ENCODE assay signal across 8 mouse cellular contexts in the genomic region with DNA sequence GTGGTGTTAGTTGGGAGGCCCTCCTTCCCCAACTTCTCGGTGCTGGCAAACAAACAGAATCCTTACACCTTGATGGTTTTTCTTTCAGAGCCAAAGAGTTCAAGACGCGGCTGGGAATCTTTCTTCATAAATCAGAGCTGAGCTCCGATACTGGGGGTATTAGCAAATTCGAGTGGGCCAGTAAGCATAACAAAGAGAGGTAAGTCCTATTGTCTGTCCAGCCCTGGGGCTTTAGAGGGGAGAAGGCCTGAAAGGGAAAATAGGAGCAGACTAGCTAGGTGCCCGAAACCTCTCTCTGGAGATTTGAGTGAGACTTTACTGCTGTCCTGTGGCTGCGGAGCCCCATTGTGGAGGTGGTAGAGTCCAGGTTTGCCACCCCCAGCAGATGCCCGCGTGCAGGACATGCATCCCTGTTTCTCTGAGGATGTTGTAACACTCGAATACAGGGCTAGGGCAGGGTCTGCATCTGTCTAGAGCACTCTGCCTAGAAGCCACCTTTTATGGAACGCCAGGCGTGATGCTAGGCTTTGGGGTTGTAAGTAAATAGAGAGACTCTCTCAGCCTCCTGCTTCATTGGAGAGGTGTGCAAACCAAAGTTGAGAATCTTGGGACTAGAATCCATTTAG. TPM values are rescaled to one million over a fixed set of nuclear protein-coding genes. Genes with fewer than 3 reads are reported as not detected.
DNase-seq lines count a peak whose midpoint lies in the region; ATAC-seq lines count a peak whose summit lies in the region.

No protein-coding gene starts in this region.

- H3K27me3 ChIP-seq in liver, embryonic 11.5 days (replicated peaks; ENCODE audit: control insufficient read depth, insufficient read depth, low read length), result peaks cover 47% of the 10 kb centered on the region

- H3K9me3 ChIP-seq in liver, embryonic 11.5 days (ENCODE audit: control insufficient read depth, low read length), result no peaks in the 10 kb centered on the region

- peak overlapping the region; percentile 39; the same call in 1 of the 2 replicates for H3K4me3 ChIP-seq in liver, embryonic 11.5 days (ENCODE audit: low read depth, low read length)

- no peak overlapping the region for H3K9ac ChIP-seq in liver, embryonic 11.5 days (ENCODE audit: low read depth, low read length)

- no peak for ATAC-seq in liver, embryonic 11.5 days (replicated peaks; ENCODE audit: low FRiP score)
- ATAC-seq in monocyte, adult 5-6 weeks (replicated peaks; ENCODE audit: insufficient number of reproducible peaks, low FRiP score, low TSS enrichment, poor library complexity, severe bottlenecking), result no peak

- peak overlapping the region; percentile 63; the same call in 1 of the 2 replicates for H3K4me2 ChIP-seq in liver, embryonic 11.5 days

- WGBS in liver, embryonic 11.5 days, result 45% methylated on average over 12 of the region's 12 CpGs

- no peaks in the 10 kb centered on the region for H3K4me1 ChIP-seq in liver, embryonic 11.5 days (replicated peaks; ENCODE audit: control insufficient read depth, insufficient read depth, low read length)

- no peak overlapping the region for H3K27ac ChIP-seq in liver, embryonic 11.5 days (ENCODE audit: low read depth, low read length)

- H3K36me3 ChIP-seq in liver, embryonic 11.5 days (ENCODE audit: control insufficient read depth, insufficient read depth, low read length), result no peaks in the 10 kb centered on the region

- peak; percentile 20 to 34 for DNase-seq in cerebellum, postnatal 36 days
- no peak for DNase-seq in cerebellum, adult 9-11 months
- peak; percentile 22 for DNase-seq in thymus, postnatal 4 days
- DNase-seq in thymus, postnatal 14 days, result no peak
- DNase-seq in liver, embryonic 11.5 days (ENCODE audit: low spot score), result no peak
- no peak for DNase-seq in frontal cortex, postnatal 36 days (ENCODE audit: low spot score in 2 of 2)
- DNase-seq in gastrocnemius, postnatal 4 days (ENCODE audit: low spot score in 2 of 2), result no peak

RNA-seq across cellular contexts. Expression of gene Rgs16, which starts 0.7 kb away (rescaled TPM):
- 0.94 and 1.3 TPM in 2 replicates for polyA plus RNA-seq in liver, embryonic 11.5 days (2014; fragmentation: Nextera tagmentation; extraction: Ambion mirVana)
- total RNA-seq in monocyte, adult 5-6 weeks (2017), result 6.7 to 7.3 TPM (median 7.1 TPM) in 3 replicates
- 10 to 100 TPM; 13.8 to 16.9 TPM for total RNA-seq in gastrocnemius, postnatal 4 days (2021)

RNA-seq across cellular contexts. Expression of gene Rnasel, which starts 8.3 kb away (rescaled TPM):
- 5.4 and 7.2 TPM in 2 replicates for polyA plus RNA-seq in liver, embryonic 11.5 days (2014; fragmentation: Nextera tagmentation; extraction: Ambion mirVana)
- total RNA-seq in monocyte, adult 5-6 weeks (2017), result 53.3 to 72.4 TPM (median 55.1 TPM) in 3 replicates
- total RNA-seq in gastrocnemius, postnatal 4 days (2021), result 10 to 100 TPM; 15.2 to 15.9 TPM

Comparison
In these comparisons a context has a peak if more than half of its experiments do, and no peak if none do; other contexts are left out.
1. DNase-seq: peak in cerebellum, postnatal 36 days (2 of 2) and thymus, postnatal 4 days (single experiment); none in cerebellum, adult 9-11 months (single experiment), thymus, postnatal 14 days (single experiment), liver, embryonic 11.5 days (single experiment), frontal cortex, postnatal 36 days (0 of 2) and gastrocnemius, postnatal 4 days (0 of 2).